ENCODE assay signal across 1 mouse cellular context in the genomic region with DNA sequence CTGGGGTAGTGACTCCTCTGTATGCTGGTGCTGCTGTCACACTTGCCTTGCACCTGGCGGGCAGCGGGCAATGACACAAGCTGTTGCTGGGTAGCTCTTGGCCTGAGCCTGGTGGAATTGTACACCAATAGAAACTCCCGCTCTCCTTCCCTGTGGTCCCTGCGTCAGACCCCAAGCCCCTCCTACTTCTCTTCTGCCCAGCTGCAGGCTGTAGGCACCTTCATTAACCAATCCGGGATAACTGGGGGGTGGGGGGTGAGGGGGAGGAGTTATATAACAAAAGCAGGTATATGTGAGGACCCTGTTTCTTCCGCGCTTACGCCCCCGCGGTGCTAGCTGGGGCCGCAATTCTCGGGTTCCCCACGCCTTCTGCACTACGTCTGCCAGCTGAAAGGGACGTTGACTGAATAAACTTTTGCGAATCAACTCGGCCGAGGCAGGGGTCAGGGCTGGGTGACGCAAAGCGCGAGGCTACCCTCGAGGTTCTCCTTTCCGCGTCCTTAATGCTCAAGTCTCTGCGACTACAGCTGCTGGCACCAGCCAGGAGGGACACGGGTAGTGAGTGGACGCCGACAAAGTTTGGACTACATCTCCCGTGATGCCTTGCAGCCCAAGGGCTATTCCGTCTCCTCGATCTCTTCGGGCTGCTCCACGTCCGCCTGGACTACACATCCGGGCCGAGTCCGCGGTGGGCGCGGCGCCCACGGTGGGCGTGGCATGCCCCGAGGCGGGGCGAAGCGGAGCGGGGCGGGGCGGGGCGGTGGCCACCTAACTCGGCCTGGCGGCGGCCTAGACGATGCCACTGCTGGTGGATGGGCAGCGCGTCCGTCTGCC.
TF ChIP-seq lines count a peak whose summit lies in the region.

A gene (plus strand): TSS at position 286 of the 834 bp plus-strand sequence.

TF ChIP-seq in myocyte, 11 proteins besides CTCF, POLR2A, EP300 and RAD21 (continued from another document):
- TF ChIP-seq MYOD1 (IDR thresholded peaks at IDR 0.05; ENCODE audit: control insufficient read depth in 1 of 3, insufficient read length in 2 of 3, low read depth in 2 of 3) (peak in 2 of 3 experiments; percentile 62 to 67), USF1 (IDR thresholded peaks at IDR 0.05; ENCODE audit: low read depth) (no peak), MAX (IDR thresholded peaks at IDR 0.05; ENCODE audit: low read depth) (no peak), CEBPB (IDR thresholded peaks at IDR 0.05; ENCODE audit: insufficient read depth, poor library complexity, severe bottlenecking) (no peak)
TF ChIP-seq in myocyte: peak in this region for 6.
